Mouse (Mus musculus) spleen, postnatal 14 days (tissue): ENCODE measurements around the gene Mboat2.

Experiments used
- DNase-seq, 2 experiments: peaks; one replicate each; pipeline ENCODE4 v3.0.0; 2021 to 2022; ENCODE audit warnings: low spot score in 2 of 2

Mboat2 gene

DNA sequence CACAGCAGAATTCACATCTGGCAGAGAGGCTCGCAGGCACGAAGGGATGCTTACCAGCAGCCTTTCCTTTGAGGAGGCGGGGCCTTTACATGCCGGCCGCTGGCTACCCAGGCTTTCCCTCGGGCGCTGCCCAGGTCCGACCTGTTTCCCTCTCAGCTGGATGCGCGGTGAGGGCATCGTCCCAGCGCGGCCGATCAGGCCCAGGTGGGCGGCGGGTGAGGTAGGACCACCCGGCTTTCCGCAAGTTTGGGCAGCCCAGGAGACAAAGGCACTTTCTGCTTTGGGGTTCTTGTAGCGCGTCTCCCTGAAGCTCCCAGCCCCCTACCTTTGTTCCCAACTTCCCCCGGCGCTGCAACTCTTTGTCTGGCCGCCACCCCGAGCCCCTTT, at the start of gene Mboat2:
Gene Mboat2 (plus strand): TSS at position 114 of the 387 bp plus-strand sequence.
- DNase-seq = peak; percentile 10 to 13

DNA sequence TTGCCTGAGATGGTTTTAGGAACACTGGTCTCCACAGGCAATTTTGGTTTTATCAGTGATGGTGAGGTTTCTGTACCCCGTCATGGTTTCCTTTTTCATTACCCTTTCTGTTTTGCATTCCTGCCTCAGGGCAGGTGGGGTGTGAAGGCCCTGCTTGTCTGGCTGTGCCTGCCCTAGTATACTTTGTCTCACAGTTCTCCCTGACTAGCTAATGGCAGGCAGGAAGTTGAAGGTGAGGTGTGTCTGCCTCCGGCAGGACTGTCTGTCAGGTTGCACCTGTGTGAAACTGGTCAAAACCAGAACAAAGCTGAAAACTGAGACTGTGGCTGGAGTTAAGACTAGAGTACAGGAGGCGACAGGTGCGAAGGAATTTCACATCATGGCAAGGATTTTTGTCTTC, 46.9 kb upstream of the Mboat2 start:
- DNase-seq = no peak

DNA sequence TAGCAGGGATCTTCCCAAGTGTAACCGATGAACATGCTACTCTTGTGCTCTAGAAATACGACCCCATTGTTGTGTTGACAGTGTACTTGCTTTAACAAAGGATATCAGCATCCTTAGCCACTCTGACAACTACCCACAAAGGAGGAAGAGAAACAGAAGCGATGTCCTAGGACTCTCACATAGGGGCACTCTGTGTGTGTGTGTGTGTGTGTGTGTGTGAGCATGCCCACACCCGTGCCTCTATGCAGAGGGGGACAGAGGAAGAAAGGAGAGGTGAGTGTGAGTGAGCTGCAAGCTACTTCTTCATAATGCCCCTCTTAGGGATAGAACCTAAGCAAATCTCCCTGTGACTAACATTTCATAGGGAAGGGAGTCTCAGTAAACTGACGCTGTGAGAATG, 44.8 kb upstream of the Mboat2 start:
- DNase-seq = no peak

- no peak for DNase-seq
Observed at GRCm38 (mm10) chr12:24786316-24786715, 44.4 kb upstream of the Mboat2 start.

DNA sequence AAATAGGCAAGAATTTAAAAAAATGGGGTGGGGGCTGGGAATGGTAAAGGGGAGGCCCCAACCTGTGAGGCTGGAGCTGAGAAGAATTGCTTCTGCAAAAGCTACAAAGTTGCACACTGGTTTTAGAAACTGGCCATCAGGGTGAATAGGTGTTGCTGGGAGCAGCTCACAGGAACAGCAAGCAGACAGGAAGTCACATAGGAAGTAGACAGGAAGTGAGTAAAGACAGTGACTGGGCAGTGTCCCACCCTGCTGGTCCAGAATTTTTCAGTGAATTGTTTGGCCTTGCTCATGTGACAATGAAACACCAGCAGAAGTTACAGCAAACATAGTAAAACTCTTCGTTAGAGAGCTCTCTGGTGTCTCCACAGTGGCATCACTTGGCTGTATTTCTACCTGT, 41.0 kb upstream of the Mboat2 start:
- no peak for DNase-seq

GRCm38 (mm10) chr12:24811230-24811629, 19.4 kb upstream of the Mboat2 start:
- no peak for DNase-seq

GRCm38 (mm10) chr12:24811906-24812305, 18.8 kb upstream of the Mboat2 start:
- DNase-seq = no peak

DNA sequence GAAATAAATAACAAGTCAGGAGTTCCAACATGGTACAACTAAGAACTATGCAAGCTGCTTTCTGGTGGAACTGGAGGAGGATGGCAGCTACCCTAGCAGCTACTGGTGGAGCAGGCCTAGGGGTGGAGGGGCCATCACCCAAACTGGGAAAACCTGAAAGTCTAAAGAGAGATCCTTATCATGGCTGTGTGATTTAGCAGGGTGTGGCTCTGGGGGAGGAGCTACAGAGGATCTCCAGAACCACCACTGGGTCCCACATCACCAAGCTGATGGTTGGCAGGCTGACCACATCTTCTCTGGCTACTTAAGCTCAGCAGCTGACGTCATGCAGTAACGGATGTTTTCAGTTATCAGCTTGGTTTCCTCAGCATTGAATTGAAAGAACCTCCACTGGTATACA, 7.8 kb upstream of the Mboat2 start:
- no peak for DNase-seq

DNA sequence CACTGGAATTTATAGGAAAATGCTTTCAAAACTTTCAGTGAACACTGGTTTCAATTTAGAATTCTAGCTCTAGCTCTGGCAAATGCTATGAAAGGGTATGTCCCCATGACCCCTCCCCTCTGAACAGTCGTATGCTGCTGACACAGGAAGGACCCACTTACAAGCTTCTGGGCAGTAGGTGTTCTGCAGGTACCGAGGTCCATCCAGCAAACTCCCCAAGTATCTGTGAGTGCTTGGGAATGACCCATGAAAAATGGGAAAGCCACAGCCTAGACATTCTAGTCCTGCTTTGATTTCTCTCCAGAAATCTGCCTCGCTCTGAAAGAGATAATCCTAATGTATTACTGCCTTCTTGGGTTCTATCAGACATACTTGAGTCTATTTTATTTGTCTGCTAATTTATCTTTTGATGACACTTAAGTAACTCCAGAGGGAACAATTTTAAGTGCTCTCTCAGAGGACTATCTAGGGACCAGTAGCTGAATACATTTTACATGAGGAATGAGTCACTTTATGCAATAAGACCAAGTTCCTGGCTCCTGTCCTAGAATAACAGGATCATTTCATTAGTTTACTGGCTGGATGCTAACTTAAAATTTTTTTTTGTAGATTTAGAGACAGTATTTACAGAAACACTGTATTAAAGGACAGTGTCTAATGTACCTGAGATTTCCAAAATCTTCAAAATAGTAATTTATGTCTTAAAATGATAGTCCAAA, 6.9 kb upstream of the Mboat2 start:
- DNase-seq = no peak

DNA sequence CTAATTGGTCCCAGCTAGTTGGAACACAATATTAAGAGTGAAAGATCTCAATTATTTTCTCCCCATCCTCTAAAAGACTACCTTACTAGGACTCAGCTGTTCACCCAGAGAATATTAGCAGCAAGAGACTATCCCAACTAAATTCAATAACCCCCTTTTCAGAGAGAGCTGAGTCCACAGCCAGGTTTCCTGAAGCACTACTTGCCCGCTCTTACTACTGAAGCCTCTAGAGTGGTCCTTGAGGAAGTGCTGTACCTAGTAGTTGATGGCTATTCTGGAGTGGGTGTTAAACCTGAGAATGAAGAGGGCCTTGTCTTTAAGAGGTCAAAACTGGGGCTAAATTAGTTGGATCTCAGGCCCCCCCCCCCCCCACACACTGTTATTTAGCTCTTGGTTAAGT, 593 bp upstream of the Mboat2 start:
- DNase-seq = no peak

- peak; percentile 24 to 38 for DNase-seq
Observed at GRCm38 (mm10) chr12:24831153-24831963, 679 bp downstream of the Mboat2 start.

- peak in 1 of 2 experiments; percentile 6 for DNase-seq
Observed at GRCm38 (mm10) chr12:24831964-24832427, 1.3 kb downstream of the Mboat2 start.

DNA sequence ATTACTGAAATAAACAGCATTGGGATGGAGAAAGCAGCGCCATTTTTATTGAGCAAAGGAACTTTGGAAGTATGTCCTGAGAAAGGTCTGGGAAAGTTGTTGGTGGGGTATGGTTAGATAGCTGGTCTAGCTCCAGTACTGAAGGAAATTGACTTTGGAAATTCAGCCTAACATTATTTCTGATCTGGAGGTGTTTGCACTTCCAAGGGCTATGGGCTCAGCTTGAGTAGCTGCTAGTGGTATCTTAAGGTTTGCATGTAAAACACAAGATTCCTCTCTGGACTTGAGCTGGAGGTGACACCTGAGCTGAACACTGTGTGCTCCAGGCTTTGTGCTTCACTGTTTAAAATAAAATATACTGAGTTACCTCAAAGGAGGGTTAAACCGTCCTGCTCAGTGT, 1.8 kb downstream of the Mboat2 start:
- no peak for DNase-seq

- DNase-seq = no peak
Observed at GRCm38 (mm10) chr12:24837947-24838346, 7.3 kb downstream of the Mboat2 start.

DNA sequence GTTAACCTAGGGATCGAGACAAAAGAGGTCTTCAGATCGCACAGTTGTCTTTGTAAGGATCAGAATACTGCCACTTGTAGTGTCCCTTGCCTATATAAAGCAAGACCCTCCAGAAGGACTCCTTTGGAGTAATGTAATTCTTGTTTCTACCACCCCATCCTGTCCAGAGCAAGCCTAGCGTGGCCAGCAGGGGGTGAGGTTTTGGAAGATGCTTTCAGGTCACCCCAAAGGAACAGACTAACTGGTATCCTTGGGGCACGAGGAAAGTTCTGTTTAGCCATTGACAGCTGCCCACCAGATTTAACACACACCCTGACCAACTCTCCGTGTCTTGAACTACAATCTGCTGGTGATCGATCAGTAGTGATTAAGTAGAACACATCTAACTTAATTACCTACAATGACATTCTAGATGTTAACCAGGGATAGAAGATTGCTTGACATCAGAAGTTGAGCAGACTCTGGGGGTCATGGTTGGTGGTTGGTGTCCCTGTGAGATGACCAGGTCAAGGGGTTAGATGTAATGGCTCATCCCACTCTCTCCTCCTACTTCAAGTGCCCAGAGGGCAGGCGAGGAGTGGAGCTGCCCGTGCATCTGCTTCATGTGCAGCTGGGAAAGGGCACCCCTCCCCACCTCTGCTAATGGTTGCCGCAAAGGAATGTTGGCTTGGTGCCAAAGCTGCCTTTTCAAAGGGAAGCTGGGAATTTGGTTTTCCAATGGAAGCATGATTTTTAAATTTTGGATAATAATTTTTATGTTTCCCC, 10.6 kb downstream of the Mboat2 start:
- no peak for DNase-seq

GRCm38 (mm10) chr12:24842299-24842910, 11.7 kb downstream of the Mboat2 start:
- no peak for DNase-seq

GRCm38 (mm10) chr12:24843395-24844072, 12.9 kb downstream of the Mboat2 start:
- DNase-seq = no peak

- no peak for DNase-seq
Observed at GRCm38 (mm10) chr12:24845344-24845743, 14.7 kb downstream of the Mboat2 start.

- no peak for DNase-seq
Observed at GRCm38 (mm10) chr12:24848107-24848506, 17.4 kb downstream of the Mboat2 start.

GRCm38 (mm10) chr12:24857354-24857753, 26.7 kb downstream of the Mboat2 start:
- no peak for DNase-seq

GRCm38 (mm10) chr12:24859357-24859756, 28.7 kb downstream of the Mboat2 start:
- DNase-seq = no peak
